Mouse (Mus musculus) inflammation-experienced regulatory T-cells, adult 6 months (primary cell): ENCODE data around the gene Ankrd1. TPM values are rescaled to one million over a fixed set of nuclear protein-coding genes. Genes with fewer than 3 reads are reported as not detected.
A peak's percentile ranks its signal among the peaks of the same experiment; 100 is the strongest.

ENCODE experiments used
- ATAC-seq: one replicate; pipeline ENCODE4 v1.8.0; 2017
- polyA plus RNA-seq, 3 experiments: library from polyadenylated mRNA; unstranded; fragments of 100-300 nt; shearing (Covaris generic); gene quantifications; one replicate each; pipeline ENCODE4 v1.2.1; 2017

Gene Ankrd1
- polyA plus RNA-seq, 3 experiments from 2014 or later, result not detected

DNA sequence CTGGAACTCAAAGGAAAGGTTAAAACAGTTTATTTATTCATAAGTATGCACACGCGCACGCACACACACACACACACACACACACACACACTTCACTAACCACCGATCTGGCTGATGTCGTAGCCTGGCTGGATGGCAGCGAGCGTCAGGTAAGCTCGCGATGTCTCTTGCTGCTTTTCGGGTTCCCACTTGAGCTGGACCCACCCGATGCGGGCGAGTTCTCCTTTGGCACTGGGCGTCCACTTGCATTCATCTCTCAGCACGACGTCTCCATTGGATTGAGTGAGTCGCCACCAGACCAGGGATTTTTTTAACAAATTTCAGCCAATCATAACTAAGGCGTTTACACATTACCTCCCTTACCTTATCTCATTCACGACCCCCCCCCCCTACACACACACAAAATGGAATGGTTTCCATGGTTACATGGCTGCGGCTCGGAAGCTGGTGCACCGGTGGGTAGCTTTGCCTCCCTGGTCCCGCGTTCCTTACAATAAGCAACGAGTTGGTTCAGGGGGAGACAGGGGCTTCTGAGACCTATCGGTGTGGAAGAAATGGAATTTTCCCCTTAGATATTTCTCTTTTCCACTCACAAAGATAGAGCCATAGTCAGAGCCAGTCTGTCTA lies 10.5 kb downstream of the Ankrd1 start:
- no peak for ATAC-seq

DNA sequence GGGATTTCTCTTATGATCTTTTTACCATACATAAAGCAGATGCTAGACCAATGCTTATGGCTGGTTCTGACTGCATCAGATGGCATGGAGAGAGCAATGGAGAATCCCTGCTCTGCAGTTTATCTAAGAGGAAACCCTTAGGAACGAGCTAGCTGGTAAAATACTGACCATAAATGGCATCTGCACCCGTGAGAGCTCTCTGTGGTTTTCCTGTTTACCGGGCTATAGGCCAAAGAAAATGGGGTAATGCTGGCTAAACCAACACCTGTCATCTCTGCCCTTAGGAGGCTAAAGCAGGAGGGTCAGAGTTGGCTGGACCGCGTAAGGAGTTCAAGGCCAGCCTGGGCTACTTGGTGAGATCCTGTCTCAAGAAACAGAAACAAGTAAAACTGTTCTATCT lies 16.0 kb downstream of the Ankrd1 start:
- no peak for ATAC-seq

DNA sequence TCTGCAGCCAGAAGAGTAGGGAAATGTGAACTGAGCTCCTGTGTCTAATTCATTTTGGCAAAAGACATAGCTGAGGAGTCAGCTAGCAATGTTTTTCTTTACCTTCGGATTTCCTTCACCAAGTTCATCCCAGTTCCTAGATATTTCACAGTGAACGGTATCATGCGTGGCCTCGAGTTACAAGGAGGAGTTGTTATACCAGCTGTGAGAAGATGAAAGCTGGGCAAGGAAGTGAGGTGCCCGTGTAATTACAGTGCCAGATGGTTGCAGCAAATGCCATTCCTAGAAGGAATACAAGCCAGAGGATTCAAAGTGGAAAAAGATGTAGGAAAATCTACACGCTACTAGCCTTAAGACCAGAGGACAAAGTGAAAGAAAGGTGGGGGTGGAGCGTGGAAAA lies 21.0 kb downstream of the Ankrd1 start:
- ATAC-seq, result no peak

DNA sequence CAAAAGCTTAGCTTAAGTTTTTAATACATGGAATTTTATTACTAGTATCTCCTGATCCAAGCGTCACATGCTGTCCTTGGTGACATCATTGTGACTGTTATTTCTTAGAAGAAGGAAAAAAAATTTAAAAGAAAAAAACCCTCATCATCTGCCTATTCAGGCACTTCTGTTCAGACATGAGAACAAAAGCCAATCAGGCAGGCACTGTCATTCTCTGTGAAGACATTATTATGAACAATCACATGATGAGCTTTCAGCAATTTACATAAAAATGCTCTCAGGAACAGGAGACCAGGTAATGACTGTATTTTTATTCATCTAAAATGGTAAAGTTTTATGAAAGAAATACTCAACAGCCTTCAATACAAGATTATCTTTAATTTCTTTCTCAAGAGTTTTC lies 21.6 kb downstream of the Ankrd1 start:
- ATAC-seq, result no peak

DNA sequence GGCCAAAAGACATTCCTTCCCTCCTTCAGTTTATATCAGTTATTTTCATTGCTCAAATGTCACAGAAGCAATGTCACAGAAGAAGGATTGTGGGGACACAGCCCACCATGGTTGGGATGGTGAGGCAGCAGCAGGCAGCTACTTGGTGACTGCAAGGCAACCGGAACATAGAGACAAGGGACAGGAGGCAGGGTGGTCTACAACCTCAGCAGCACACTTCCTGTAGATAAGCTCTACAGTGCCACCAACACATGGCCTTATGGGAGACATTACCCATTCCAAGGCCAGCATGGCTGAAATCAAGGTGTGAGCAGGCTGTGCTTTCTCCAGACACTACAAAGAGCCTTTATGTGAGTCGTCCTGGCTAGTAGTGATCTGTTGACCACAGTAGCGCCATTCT lies 22.7 kb downstream of the Ankrd1 start:
- ATAC-seq, result no peak

DNA sequence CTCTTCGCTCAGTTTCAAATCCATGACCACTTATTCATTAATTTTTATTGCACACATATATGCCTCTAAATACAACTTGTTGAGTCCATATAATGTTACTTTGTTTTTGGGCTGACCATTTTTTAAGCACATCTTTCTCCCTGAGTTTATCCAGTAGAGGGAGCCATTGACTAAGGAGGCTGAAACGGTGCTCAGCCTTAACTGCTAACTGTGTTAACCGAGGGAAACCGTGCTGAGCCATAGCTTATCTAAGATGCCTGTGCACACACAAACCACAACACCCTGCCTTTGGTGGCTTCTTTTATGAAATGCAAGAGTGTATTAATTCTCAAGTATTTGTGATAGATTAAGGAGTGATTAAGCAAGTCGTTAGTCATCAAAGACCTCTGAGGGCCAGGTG lies 29.1 kb downstream of the Ankrd1 start:
- no peak for ATAC-seq

DNA sequence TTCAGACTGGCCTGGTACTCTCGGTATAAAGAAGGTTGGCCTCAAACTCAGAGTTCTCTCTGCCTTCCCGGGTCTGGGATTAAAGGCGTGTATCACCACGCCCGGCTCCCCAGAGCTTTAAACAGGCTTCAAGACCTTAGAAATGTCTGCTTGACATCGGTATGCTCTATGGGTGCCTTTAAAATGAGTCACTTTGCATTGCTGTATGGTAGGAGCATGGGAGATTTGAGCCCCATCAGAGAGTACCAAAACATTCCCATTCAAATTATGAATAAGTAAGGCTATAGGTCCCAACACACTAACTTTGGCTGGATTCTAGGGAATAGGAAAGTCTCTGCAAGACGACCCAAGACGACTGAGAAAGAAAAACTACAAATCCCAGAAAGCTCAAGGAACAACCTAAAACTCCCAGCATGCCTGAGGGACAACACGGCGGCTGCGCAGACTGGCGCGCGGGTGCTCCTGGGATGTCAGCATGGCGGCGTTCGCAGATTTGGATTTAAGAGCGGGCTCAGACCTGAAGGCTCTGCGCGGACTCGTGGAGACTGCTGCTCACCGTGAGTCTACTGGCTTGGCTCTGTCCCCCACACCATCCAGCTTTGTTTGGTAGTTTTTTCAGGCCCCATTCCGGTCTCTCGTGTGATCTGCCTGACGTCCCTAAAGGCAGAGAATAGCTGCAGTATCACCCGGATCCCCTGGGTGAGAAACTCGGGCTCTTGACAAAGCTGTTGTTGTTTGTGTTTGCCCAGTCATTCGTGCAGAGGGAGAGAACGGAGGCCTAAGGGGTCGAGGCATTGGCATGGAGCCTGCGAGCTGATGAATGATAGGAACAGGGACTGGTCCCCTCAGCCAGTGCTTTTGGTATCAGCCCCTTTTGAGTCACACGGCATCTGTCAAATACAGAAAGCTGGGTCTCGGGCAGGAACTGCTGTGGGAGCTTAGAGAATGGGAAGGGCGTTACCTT lies 36.4 kb downstream of the Ankrd1 start, which contains the start of gene Rpp30:
TSS of gene Rpp30 (plus strand) at position 455 of the 964 bp plus-strand sequence.
- ATAC-seq, result peak; percentile 93

DNA sequence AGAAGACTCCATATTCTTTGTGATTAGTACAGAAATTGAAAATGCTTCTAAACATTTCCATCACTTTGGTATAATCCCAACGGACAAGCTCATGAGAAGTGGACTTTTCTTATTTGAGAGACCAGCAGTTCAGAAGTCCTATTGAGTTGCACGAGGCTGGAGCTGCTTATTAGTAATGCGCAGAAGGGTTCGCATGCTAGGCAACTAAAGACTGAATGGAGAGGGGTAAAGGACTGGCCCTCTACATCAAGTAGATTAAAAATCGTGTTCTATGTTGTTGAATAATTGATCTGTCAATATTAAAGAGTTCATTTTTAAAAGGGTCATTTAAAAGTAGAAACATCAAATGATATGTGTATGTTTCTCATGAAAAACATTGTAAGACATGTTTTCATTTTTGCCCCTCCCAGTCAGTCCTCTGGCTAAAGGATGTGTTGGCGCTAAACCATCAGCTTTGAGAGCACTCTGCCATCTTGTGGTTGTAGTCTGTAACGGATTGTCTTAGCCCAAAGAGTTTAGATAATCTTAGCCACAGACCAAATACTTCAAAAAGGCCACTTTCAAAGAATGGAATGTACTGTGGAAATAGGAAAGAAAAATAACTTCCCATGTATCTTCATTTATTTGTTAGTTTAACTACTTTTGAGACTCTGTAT lies 37.2 kb downstream of the Ankrd1 start:
- peak; percentile 77 for ATAC-seq

DNA sequence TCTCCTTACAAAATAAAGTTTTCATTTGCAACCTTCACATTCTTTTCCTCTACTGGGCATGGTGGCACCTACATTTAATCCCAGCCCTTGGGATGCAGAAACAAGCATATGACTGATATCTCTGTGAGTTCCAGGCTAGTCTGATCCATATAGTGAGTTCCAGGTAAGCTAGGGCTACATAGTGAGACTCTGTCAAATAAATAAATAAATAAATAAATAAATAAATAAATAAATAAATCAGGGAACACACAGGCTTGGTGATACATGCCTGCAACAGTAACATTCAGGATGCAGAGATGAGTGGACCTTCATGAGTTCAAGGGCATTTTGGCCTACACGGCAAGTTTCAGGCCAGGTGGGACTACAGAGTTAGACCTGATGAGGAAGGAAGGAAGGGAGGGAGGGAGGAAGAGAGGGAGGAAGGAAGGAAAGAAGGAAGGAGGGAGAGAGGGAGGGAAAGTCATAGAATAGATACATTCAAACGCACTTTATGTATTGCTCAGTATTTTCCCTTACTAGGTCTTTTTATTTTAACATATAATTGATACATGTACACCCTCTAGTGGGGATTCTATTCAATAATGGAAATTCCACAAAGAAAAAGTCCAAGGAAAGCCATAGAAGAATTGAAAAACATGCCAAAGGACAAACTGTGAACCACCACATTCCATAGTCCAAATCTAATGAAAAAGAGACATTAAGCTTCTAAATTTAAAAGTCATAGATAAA lies 56.9 kb downstream of the Ankrd1 start:
- ATAC-seq, result no peak

Other genes with a start within 250 kb of the Ankrd1 start
- gene Htr7, start 62.6 kb downstream of the Ankrd1 start, polyA plus RNA-seq, result not detected
- gene Rpp30, start 36.4 kb downstream of the Ankrd1 start, polyA plus RNA-seq, result 10 to 100 TPM; 47.5 to 61.4 (median 59.5) TPM
- 10 to 100 TPM; 26.3 to 55.8 (median 46.6) TPM for gene Pcgf5, start 228.2 kb upstream of the Ankrd1 start, polyA plus RNA-seq